Mouse (Mus musculus) forebrain, embryonic 10.5 days (tissue): Measurements from ENCODE around the gene Rad51c. TPM values are rescaled to one million over a fixed set of nuclear protein-coding genes. Genes with fewer than 3 reads are reported as not detected.

Experiments used
- polyA plus RNA-seq: library from polyadenylated mRNA; unstranded; fragments of >200 nt; fragmentation: Nextera tagmentation; extraction: Ambion mirVana; gene quantifications from 2 replicates; pipeline ENCODE4 v1.2.1, GENCODE M21; 2016

Gene Rad51c
- polyA plus RNA-seq, 1 experiment from 2014 or later, result 15.1 TPM

Other genes starting within 250 kb of the Rad51c start
- 4.7 and 5.2 TPM in 2 replicates for gene Ppm1e, start 45.9 kb downstream of the Rad51c start, polyA plus RNA-seq
- gene Tex14, start 111 bp upstream of the Rad51c start, polyA plus RNA-seq, result not detected in 2 replicates
- gene Gm11492, start 161.7 kb upstream of the Rad51c start, polyA plus RNA-seq, result not detected in 2 replicates
- 7.6 and 8.1 TPM in 2 replicates for gene Sept4, start 163.9 kb upstream of the Rad51c start, polyA plus RNA-seq
- gene Mtmr4, start 187.2 kb upstream of the Rad51c start, polyA plus RNA-seq, result 62.4 and 66.2 TPM in 2 replicates
- gene Hsf5, start 212.2 kb upstream of the Rad51c start, polyA plus RNA-seq, result 0.31 and 0.38 TPM in 2 replicates